Mouse (Mus musculus): ENCODE data around the gene Cbx4.

DNA sequence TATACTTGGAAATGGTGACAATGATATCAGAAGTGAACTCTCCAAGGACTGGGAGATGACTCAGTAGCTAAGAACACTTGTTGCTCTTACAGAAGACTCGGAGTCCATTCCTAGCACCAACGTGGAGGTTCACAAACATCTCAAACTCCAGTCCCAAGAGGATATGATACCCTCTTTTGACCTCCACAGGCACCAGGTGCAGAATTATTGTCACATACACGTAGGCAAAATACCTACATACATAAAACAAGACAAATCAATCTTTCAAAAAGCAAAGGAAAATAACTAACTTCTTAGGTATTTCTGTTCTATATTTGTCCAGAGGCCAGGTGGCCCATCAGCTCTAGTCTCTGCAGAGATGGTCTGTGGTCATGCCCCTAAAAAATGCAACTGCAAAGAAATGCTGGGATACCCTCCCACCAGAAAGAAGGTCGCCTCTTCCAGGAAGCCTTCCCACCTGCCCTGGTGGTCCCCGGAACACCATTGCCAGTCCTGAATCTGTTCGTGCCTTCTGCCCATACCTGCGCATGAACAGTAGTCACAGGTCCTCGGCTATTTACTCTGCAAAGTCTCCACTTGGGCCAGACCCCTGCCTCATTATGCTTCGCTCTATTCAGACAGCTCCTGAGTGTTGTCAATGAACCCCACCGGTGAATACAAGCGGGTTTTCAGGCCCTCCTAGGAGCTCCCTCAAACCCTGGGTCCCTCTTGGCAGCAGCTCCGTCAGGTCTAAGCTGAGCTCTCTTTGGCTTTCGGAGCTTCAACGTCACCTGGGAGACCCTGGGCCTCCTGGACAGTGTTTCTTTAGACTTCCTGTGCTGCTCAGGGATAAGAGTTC lies 46.4 kb upstream of the Cbx4 start:
- TF ChIP-seq CTCF (conservative IDR thresholded peaks at IDR 0.05; ENCODE audit: insufficient read depth, insufficient read length, low read depth, low read length) = no peak
- no peak for TF ChIP-seq POLR2A (IDR thresholded peaks at IDR 0.05; ENCODE audit: low read depth, low read length)
